8 mouse cellular contexts compared by ENCODE assay signal in the genomic region with DNA sequence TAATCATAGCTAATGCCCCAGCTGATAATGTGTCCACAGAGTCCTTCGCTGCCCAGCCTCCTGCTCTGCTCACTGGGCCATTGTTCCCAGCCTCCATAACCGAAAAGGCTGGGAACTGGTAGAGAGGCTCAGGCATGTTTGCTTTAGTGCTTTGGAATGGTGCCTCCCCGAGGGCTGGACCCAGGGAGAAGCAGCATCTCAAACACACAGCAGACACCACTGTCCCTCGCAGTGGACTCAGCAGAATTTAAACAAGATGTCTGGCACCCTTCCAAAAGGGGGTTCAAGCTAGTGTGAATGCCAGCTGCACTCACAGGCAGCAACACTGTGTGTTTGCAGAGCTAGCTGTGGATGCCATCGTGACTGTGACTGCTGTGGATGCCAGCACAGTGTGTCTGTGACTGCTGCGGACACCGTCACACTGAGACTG.
DNase-seq lines count a peak whose midpoint lies in the region; ATAC-seq and TF ChIP-seq lines count a peak whose summit lies in the region.

No protein-coding gene starts in this region.

- H3K9me3 ChIP-seq in hindbrain, embryonic 11.5 days (ENCODE audit: control insufficient read depth, low read length): no peaks in the 10 kb centered on the region
- H3K9me3 ChIP-seq in midbrain, embryonic 16.5 days (replicated peaks; ENCODE audit: control insufficient read depth, low read length, poor library complexity, severe bottlenecking): no peaks in the 10 kb centered on the region

- intact Hi-C loops in left cerebral cortex, postnatal 14 days (cut with DNase I): no loop called here
- intact Hi-C loops in left cerebral cortex, postnatal 25 days (cut with DNase I): no loop called here
- intact Hi-C loops in gastrocnemius, adult 2 months (cut with DNase I): no loop called here

- no peak for TF ChIP-seq CTCF in gastrocnemius, adult 2 months (IDR thresholded peaks at IDR 0.05)

- peak overlapping the region; percentile 49; the same call in 1 of the 2 replicates for H3K27ac ChIP-seq in hindbrain, embryonic 11.5 days (ENCODE audit: low read depth, low read length)
- H3K27ac ChIP-seq in midbrain, embryonic 16.5 days (ENCODE audit: low read length): no peak overlapping the region
- H3K27ac ChIP-seq in gastrocnemius, adult 2 months: no peak overlapping the region

- DNase-seq in cerebellum, postnatal 4 days (ENCODE audit: low spot score in 2 of 2): peak; percentile 19 to 42
- DNase-seq in cerebellum, postnatal 25 days: no peak
- DNase-seq in left cerebral cortex, postnatal 14 days (ENCODE audit: low spot score in 2 of 2): peak; percentile 28 to 49
- DNase-seq in left cerebral cortex, postnatal 25 days (ENCODE audit: low spot score in 2 of 2): no peak
- peak; percentile 42 for DNase-seq in hindbrain, embryonic 11.5 days (ENCODE audit: low spot score)
- no peak for DNase-seq in gastrocnemius, adult 2 months
- no peak for DNase-seq in c-Kit-positive CD71-positive TER-119-positive erythroid progenitor cells, embryonic 14.5 days (ENCODE audit: low spot score)

- 54% methylated on average over 7 of the region's 7 CpGs for WGBS in hindbrain, embryonic 11.5 days
- WGBS in midbrain, embryonic 16.5 days: 44% methylated on average over 7 of the region's 7 CpGs

- no peak overlapping the region for H3K4me2 ChIP-seq in hindbrain, embryonic 11.5 days (replicated peaks; ENCODE audit: low read depth, low read length)
- no peak overlapping the region for H3K4me2 ChIP-seq in midbrain, embryonic 16.5 days (ENCODE audit: low read length)

- H3K9ac ChIP-seq in hindbrain, embryonic 11.5 days (ENCODE audit: low read depth, low read length): no peak overlapping the region
- H3K9ac ChIP-seq in midbrain, embryonic 16.5 days (ENCODE audit: low read depth, low read length): no peak overlapping the region

- peak; percentile 64 for ATAC-seq in hindbrain, embryonic 11.5 days (ENCODE audit: low FRiP score)
- peak; percentile 88 for ATAC-seq in midbrain, embryonic 16.5 days

- H3K27me3 ChIP-seq in hindbrain, embryonic 11.5 days (ENCODE audit: control insufficient read depth, insufficient read depth, low read length): no peaks in the 10 kb centered on the region; the same call in 1 of the 2 replicates
- no peaks in the 10 kb centered on the region for H3K27me3 ChIP-seq in midbrain, embryonic 16.5 days (ENCODE audit: control insufficient read depth, insufficient read depth, low read depth, low read length)

- no peak overlapping the region for H3K4me3 ChIP-seq in hindbrain, embryonic 11.5 days (ENCODE audit: low read depth, low read length)
- H3K4me3 ChIP-seq in midbrain, embryonic 16.5 days (ENCODE audit: low read depth, low read length): no peak overlapping the region
- H3K4me3 ChIP-seq in gastrocnemius, adult 2 months: no peak overlapping the region

- H3K4me1 ChIP-seq in hindbrain, embryonic 11.5 days (replicated peaks; ENCODE audit: control insufficient read depth, insufficient read depth, low read length): peaks cover 3% of the 10 kb centered on the region; the same call in 1 of the 2 replicates
- no peaks in the 10 kb centered on the region for H3K4me1 ChIP-seq in midbrain, embryonic 16.5 days (ENCODE audit: control insufficient read depth, insufficient read depth, low read length)

- H3K36me3 ChIP-seq in hindbrain, embryonic 11.5 days (ENCODE audit: control insufficient read depth, insufficient read depth, low read length): no peaks in the 10 kb centered on the region
- no peaks in the 10 kb centered on the region for H3K36me3 ChIP-seq in midbrain, embryonic 16.5 days (ENCODE audit: control insufficient read depth, insufficient read depth, low read length)

Comparison
In these comparisons a context has a peak if more than half of its experiments do, and no peak if none do; other contexts are left out.
1. DNase-seq: peak in cerebellum, postnatal 4 days (2 of 2), left cerebral cortex, postnatal 14 days (2 of 2) and hindbrain, embryonic 11.5 days (single experiment); none in cerebellum, postnatal 25 days (0 of 2), left cerebral cortex, postnatal 25 days (0 of 2), gastrocnemius, adult 2 months (single experiment) and c-Kit-positive CD71-positive TER-119-positive erythroid progenitor cells, embryonic 14.5 days (single experiment).